ENCODE assay signal across 20 mouse cellular contexts in genomic region chr1:43223097-43223496, GRCm38 (mm10). TPM values are rescaled to one million over a fixed set of nuclear protein-coding genes. Genes with fewer than 3 reads are reported as not detected.
DNase-seq lines count a peak whose midpoint lies in the region; ATAC-seq lines count a peak whose summit lies in the region.
"Had no signal": no experiment of that assay in that cellular context is flagged by ENCODE, and none has a peak within 500 bp of the region (broad histone marks: within the 10 kb centered on the region; RNA-seq: fewer than 3 reads in every experiment).

No protein-coding gene starts in this region.

- DNase-seq in heart, adult 11 months: peak; percentile 84
- DNase-seq in heart, postnatal 4 days: no peak
- peak; percentile 24 for DNase-seq in 3134 (ENCODE audit: extremely low read depth, insufficient read length, low spot score)
- peak; percentile 71 for DNase-seq in Muller cell, postnatal 12 days (ENCODE audit: inconsistent ontology term)
- DNase-seq in skeletal muscle tissue, adult 2 months (ENCODE audit: low read depth, low spot score): peak; percentile 29
- DNase-seq in lung, postnatal 14 days: no peak
- DNase-seq: adrenal gland, adult 8-10 months; adrenal gland, postnatal 36 days; cerebellum, adult 2 months; cerebellum, postnatal 10 days; forebrain, postnatal 0 days; gastrocnemius, postnatal 36 days; heart, adult 18-20 months; heart, postnatal 10 days had no signal

- no peak for ATAC-seq in activated CD4-positive, CD25-positive, alpha-beta regulatory T cell, adult 4 months
- ATAC-seq: CD4-positive, CD25-positive, alpha-beta regulatory T cell, adult 4 months; forebrain, embryonic 13.5 days; forebrain, postnatal 0 days; Patski had no signal

RNA-seq across cellular contexts. Expression of gene Fhl2, which starts 26.3 kb away (rescaled TPM):
- total RNA-seq in heart, postnatal 4 days (2021): 1,000 to 10,000 TPM; 1,103 to 1,257 TPM
- 1 to 10 TPM; 3.0 to 3.3 TPM for polyA plus RNA-seq in activated CD4-positive, CD25-positive, alpha-beta regulatory T cell, adult 4 months (2017; shearing (Covaris generic))
- total RNA-seq: hematopoietic stem cell, adult 5-6 weeks had no signal
- polyA plus RNA-seq: G1E had no signal

Comparison
In these comparisons a context has a peak if more than half of its experiments do, and no peak if none do; other contexts are left out.
1. DNase-seq: peak in heart, adult 11 months (single experiment), 3134 (single experiment), Muller cell, postnatal 12 days (single experiment) and skeletal muscle tissue, adult 2 months (single experiment); none in heart, postnatal 4 days (single experiment) and lung, postnatal 14 days (single experiment).